Mouse (Mus musculus) ES-E14 (cell line): ENCODE results near the gene Zfpm1.

Experiments used
- HCFC1 ChIP-seq: IDR thresholded peaks from 2 replicates; pipeline ENCODE4 v1.6.1; 2012; ENCODE audit warnings: low read length, inconsistent platforms, borderline replicate concordance; ENCODE audit not compliant: insufficient read depth
- ZC3H11A ChIP-seq: IDR thresholded peaks from 2 replicates; pipeline ENCODE4 v1.6.1; 2012; ENCODE audit warnings: low read depth, mild to moderate bottlenecking, inconsistent platforms, low read length, borderline replicate concordance
- ZNF384 ChIP-seq: IDR thresholded peaks from 2 replicates; pipeline ENCODE4 v1.6.1; 2012; ENCODE audit warnings: low read depth, low read length, inconsistent platforms

DNA sequence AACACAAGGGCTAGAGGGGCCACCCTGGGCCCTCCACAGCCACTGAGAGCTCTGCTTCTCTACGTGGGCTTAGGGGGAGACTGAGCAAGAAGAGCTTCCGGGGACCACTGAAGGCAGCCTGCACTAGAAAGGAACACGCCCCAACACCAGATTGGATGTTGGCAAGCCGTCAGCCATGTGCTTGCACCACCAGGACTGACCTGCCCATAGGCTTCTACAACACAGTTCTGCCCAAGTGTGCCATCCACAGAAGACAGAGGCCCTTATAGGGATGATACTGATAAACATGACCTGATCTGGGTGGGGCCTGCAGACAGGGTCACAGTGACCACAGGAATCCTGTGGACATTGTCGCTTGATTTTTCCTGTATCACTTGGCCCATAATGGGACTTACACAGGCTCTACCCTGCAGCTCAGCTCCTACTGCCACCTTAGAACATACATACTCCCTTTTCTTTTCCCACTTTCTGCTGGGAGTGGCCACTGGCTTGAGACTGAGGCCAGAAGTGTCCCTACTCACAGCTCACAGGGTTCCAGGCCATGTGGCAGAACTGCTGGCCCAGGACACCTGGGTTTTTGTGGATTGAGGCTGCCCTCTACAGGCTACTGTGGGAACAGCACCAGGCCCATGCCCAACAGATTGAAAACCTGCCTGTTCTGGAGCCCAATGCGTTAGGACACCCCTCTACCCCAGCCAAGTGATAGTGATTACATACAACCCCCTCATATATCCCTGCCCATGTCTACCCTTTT lies 51.0 kb downstream of the Zfpm1 start:
- TF ChIP-seq HCFC1, result peak; percentile 35; the same call in 1 of the 2 replicates
- no peak for TF ChIP-seq ZNF384
- TF ChIP-seq ZC3H11A, result peak; percentile 85
